Mouse (Mus musculus) heart, embryonic 12.5 days (tissue): ENCODE data around the gene G3bp2. TPM values are rescaled to one million over a fixed set of nuclear protein-coding genes. Genes with fewer than 3 reads are reported as not detected.
"Not testable (repeated sequence)": the region's sequence is repeated elsewhere in the genome, so short reads cannot be mapped to it uniquely, and the experiment has no call there.

Source experiments
- ATAC-seq: fragments of 200-750 bp; cut with Nextera tagmentation; 2 replicates; pipeline ENCODE4 v1.8.0; 2017; ENCODE audit warnings: moderate TSS enrichment, moderate library complexity; ENCODE audit not compliant: insufficient number of reproducible peaks, low FRiP score
- H3K27ac ChIP-seq: fragments of 300-500 bp; sonication (generic); 2 replicates; pipeline ENCODE4 v1.5.1; 2016; ENCODE audit warnings: mild to moderate bottlenecking, moderate library complexity; ENCODE audit not compliant: poor library complexity, severe bottlenecking
- H3K27me3 ChIP-seq: fragments of 300-500 bp; sonication (generic); replicated peaks from 2 replicates; pipeline ENCODE4 v1.6.1; 2016; ENCODE audit warnings: mild to moderate bottlenecking, moderate library complexity
- H3K36me3 ChIP-seq: fragments of 300-500 bp; sonication (generic); 2 replicates; pipeline ENCODE4 v1.6.1; 2016; ENCODE audit warnings: mild to moderate bottlenecking, moderate library complexity
- H3K4me1 ChIP-seq: fragments of 300-500 bp; sonication (generic); replicated peaks from 2 replicates; pipeline ENCODE4 v1.6.1; 2016; ENCODE audit warnings: mild to moderate bottlenecking
- H3K4me2 ChIP-seq: fragments of 300-500 bp; sonication (generic); 2 replicates; pipeline ENCODE4 v1.6.1; 2016; ENCODE audit warnings: mild to moderate bottlenecking, moderate library complexity
- H3K4me3 ChIP-seq: fragments of 300-500 bp; sonication (generic); 2 replicates; pipeline ENCODE4 v1.5.1; 2016; ENCODE audit warnings: mild to moderate bottlenecking
- H3K9ac ChIP-seq: fragments of 300-500 bp; sonication (generic); 2 replicates; pipeline ENCODE4 v1.6.1; 2016; ENCODE audit warnings: mild to moderate bottlenecking, moderate library complexity
- H3K9me3 ChIP-seq: fragments of 300-500 bp; sonication (generic); replicated peaks from 2 replicates; pipeline ENCODE4 v1.6.1; 2016; ENCODE audit warnings: mild to moderate bottlenecking, moderate library complexity
- WGBS: fragments of 180-500 bp; shearing (Covaris S2); methylation state at CpG from one replicate; pipeline ENCODE4 v1.1.7; 2016; 5-methylcytosine and 5-hydroxymethylcytosine counted together
- polyA plus RNA-seq: library from polyadenylated mRNA; unstranded; fragments of >200 nt; fragmentation: Nextera tagmentation; extraction: Ambion mirVana; gene quantifications from 2 replicates; pipeline ENCODE4 v1.2.1, GENCODE M21; 2016

Gene G3bp2
- 186 and 193 TPM in 2 replicates for polyA plus RNA-seq

- Histone ChIP-seq H3K36me3 (no peaks in the 10 kb centered on the region), H3K9ac (peak within 1 kb of the TSS; percentile 91), H3K4me2 (peak within 1 kb of the TSS; percentile 82), H3K4me1 (peaks cover 32% of the 10 kb centered on the region), H3K27ac (peak within 1 kb of the TSS; percentile 99), H3K9me3 (no peaks in the 10 kb centered on the region), H3K4me3 (peak within 1 kb of the TSS; percentile 83), H3K27me3 (no peaks in the 10 kb centered on the region)
- peak; percentile 98 for ATAC-seq
- under 1% methylated on average over 60 of the region's 65 CpGs for WGBS
Measured at GRCm38 (mm10) chr5:92083417-92084038, at the start of gene G3bp2. Gene G3bp2 (minus strand): TSS chr5:92083719.

GRCm38 (mm10) chr5:92133006-92133405, 49.5 kb upstream of the G3bp2 start:
- ATAC-seq, H3K36me3 ChIP-seq, H3K27me3 ChIP-seq, H3K9ac ChIP-seq, H3K27ac ChIP-seq, H3K9me3 ChIP-seq, H3K4me3 ChIP-seq, H3K4me2 ChIP-seq: not testable (repeated sequence)
- peaks cover 28% of the 10 kb centered on the region for H3K4me1 ChIP-seq
- WGBS, result 64% methylated on average over 4 of the region's 4 CpGs

- Histone ChIP-seq H3K27ac (no peak overlapping the region), H3K4me3 (no peak overlapping the region), H3K9me3 (no peaks in the 10 kb centered on the region), H3K4me1 (peaks cover 35% of the 10 kb centered on the region), H3K27me3 (no peaks in the 10 kb centered on the region), H3K9ac (no peak overlapping the region), H3K4me2 (no peak overlapping the region), H3K36me3 (peaks cover 5% of the 10 kb centered on the region; the same call in 1 of the 2 replicates)
- 92% methylated on average over 4 of the region's 4 CpGs for WGBS
- no peak for ATAC-seq
Measured at GRCm38 (mm10) chr5:92132127-92132526, 48.6 kb upstream of the G3bp2 start.

- no peaks in the 10 kb centered on the region for H3K9me3 ChIP-seq
- ATAC-seq, result no peak
- peaks cover 29% of the 10 kb centered on the region for H3K4me1 ChIP-seq
- H3K9ac ChIP-seq, result no peak overlapping the region
- no peak overlapping the region for H3K4me3 ChIP-seq
- H3K4me2 ChIP-seq, result no peak overlapping the region
- 82% methylated on average over 6 of the region's 6 CpGs for WGBS
- no peak overlapping the region for H3K27ac ChIP-seq
- peaks cover 6% of the 10 kb centered on the region; the same call in 1 of the 2 replicates for H3K36me3 ChIP-seq
- H3K27me3 ChIP-seq, result no peaks in the 10 kb centered on the region
Measured at GRCm38 (mm10) chr5:92130040-92130682, 46.6 kb upstream of the G3bp2 start.

GRCm38 (mm10) chr5:92129321-92129768, 45.8 kb upstream of the G3bp2 start:
- Histone ChIP-seq H3K4me2 (peak overlapping the region; percentile 45), H3K27ac (0 out of 2 replicates have a peak overlapping the region, but pooled peaks have one; percentile 5), H3K36me3 (peaks cover 11% of the 10 kb centered on the region; the same call in 1 of the 2 replicates)

GRCm38 (mm10) chr5:92128570-92128969, 45.1 kb upstream of the G3bp2 start:
- H3K4me3 ChIP-seq, result peak overlapping the region; percentile 14; the same call in 1 of the 2 replicates
- H3K9ac ChIP-seq, result no peak overlapping the region
- peak; percentile 94 for ATAC-seq
- H3K36me3 ChIP-seq, result peaks cover 14% of the 10 kb centered on the region; the same call in 1 of the 2 replicates
- H3K4me2 ChIP-seq, result peak overlapping the region; percentile 45
- H3K27me3 ChIP-seq, result no peaks in the 10 kb centered on the region
- H3K27ac ChIP-seq, result peak overlapping the region; percentile 48
- no peaks in the 10 kb centered on the region for H3K9me3 ChIP-seq
- WGBS, result 6% methylated on average over 8 of the region's 8 CpGs
- peaks cover 29% of the 10 kb centered on the region for H3K4me1 ChIP-seq

More at GRCm38 (mm10) chr5:92129321-92129768, 45.8 kb upstream of the G3bp2 start:
- H3K9ac ChIP-seq, result no peak overlapping the region
- H3K4me1 ChIP-seq, result peaks cover 29% of the 10 kb centered on the region
- no peaks in the 10 kb centered on the region for H3K27me3 ChIP-seq
- no peak overlapping the region; the same call in 1 of the 2 replicates for H3K4me3 ChIP-seq
- 80% methylated on average over 1 of the region's 1 CpGs for WGBS
- no peak for ATAC-seq
- H3K9me3 ChIP-seq, result no peaks in the 10 kb centered on the region

GRCm38 (mm10) chr5:92127751-92128150, 44.2 kb upstream of the G3bp2 start:
- Histone ChIP-seq H3K4me1 (peaks cover 29% of the 10 kb centered on the region), H3K9ac (peak overlapping the region; percentile 8; the same call in 1 of the 2 replicates), H3K9me3 (peaks cover 3% of the 10 kb centered on the region; the same call in 1 of the 2 replicates), H3K4me2 (peak overlapping the region; percentile 45), H3K27ac (peak overlapping the region; percentile 55; the same call in 1 of the 2 replicates), H3K4me3 (0 out of 2 replicates have a peak overlapping the region, but pooled peaks have one; percentile 5), H3K27me3 (no peaks in the 10 kb centered on the region), H3K36me3 (peaks cover 17% of the 10 kb centered on the region; the same call in 1 of the 2 replicates)
- WGBS, result 88% methylated on average over 10 of the region's 10 CpGs
- ATAC-seq, result no peak

GRCm38 (mm10) chr5:92127141-92127625, 43.7 kb upstream of the G3bp2 start:
- WGBS, result 50% methylated on average over 9 of the region's 9 CpGs
- Histone ChIP-seq H3K36me3 (peaks cover 17% of the 10 kb centered on the region; the same call in 1 of the 2 replicates), H3K4me1 (peaks cover 29% of the 10 kb centered on the region), H3K27me3 (no peaks in the 10 kb centered on the region), H3K4me3 (peak overlapping the region; percentile 5; the same call in 1 of the 2 replicates), H3K9me3 (peaks cover 3% of the 10 kb centered on the region; the same call in 1 of the 2 replicates), H3K9ac (peak overlapping the region; percentile 8; the same call in 1 of the 2 replicates), H3K27ac (peak overlapping the region; percentile 55), H3K4me2 (peak overlapping the region; percentile 45)
- peak; percentile 77 for ATAC-seq

GRCm38 (mm10) chr5:92125446-92125845, 41.9 kb upstream of the G3bp2 start:
- Histone ChIP-seq H3K4me1 (peaks cover 29% of the 10 kb centered on the region), H3K9me3 (peaks cover 3% of the 10 kb centered on the region; the same call in 1 of the 2 replicates), H3K9ac (no peak overlapping the region), H3K27ac (no peak overlapping the region), H3K4me2 (no peak overlapping the region), H3K36me3 (peaks cover 12% of the 10 kb centered on the region; the same call in 1 of the 2 replicates), H3K4me3 (no peak overlapping the region), H3K27me3 (no peaks in the 10 kb centered on the region)
- WGBS, result 91% methylated on average over 3 of the region's 3 CpGs
- ATAC-seq, result no peak

- Histone ChIP-seq H3K9ac (no peak overlapping the region), H3K9me3 (peaks cover 3% of the 10 kb centered on the region; the same call in 1 of the 2 replicates), H3K27ac (no peak overlapping the region), H3K4me2 (no peak overlapping the region), H3K36me3 (peaks cover 12% of the 10 kb centered on the region; the same call in 1 of the 2 replicates), H3K4me1 (peaks cover 2% of the 10 kb centered on the region), H3K27me3 (no peaks in the 10 kb centered on the region), H3K4me3 (no peak overlapping the region)
- ATAC-seq, result no peak
- WGBS, result 61% methylated on average over 4 of the region's 4 CpGs
Measured at GRCm38 (mm10) chr5:92121636-92122035, 38.1 kb upstream of the G3bp2 start.
